Mouse (Mus musculus) liver, postnatal 0 days (tissue): ENCODE measurements at regions not wholly inside any gene's neighbourhood (a gene's known extent, or its start where the extent isn't known, plus 50 kb on each side); places are given as distances from the start of the nearest gene placed in this dataset.

Experiments used
- ATAC-seq: fragments of 200-750 bp; cut with Nextera tagmentation; 2 replicates; pipeline ENCODE4 v1.8.0; 2017; ENCODE audit warnings: mild to moderate bottlenecking, moderate library complexity
- DNase-seq: peaks from one replicate; pipeline ENCODE4 v3.0.0-alpha.2; 2016
- H3K27ac ChIP-seq: fragments of 300-500 bp; sonication (generic); 2 replicates; pipeline ENCODE4 v1.5.1; 2014; ENCODE audit warnings: antibody characterized with exemption, moderate library complexity, mild to moderate bottlenecking, low read depth
- H3K27me3 ChIP-seq: fragments of 300-500 bp; sonication (generic); 2 replicates; pipeline ENCODE4 v1.6.1; 2014; ENCODE audit warnings: low read length, control low read depth, mixed read lengths; ENCODE audit not compliant: insufficient read depth
- H3K36me3 ChIP-seq: fragments of 300-500 bp; sonication (generic); replicated peaks from 2 replicates; pipeline ENCODE4 v1.6.1; 2014; ENCODE audit warnings: mild to moderate bottlenecking, control low read depth, low read length, moderate library complexity, mixed read lengths; ENCODE audit not compliant: insufficient read depth
- H3K4me1 ChIP-seq: fragments of 300-500 bp; sonication (generic); 2 replicates; pipeline ENCODE4 v1.6.1; 2014; ENCODE audit warnings: antibody characterized with exemption, mild to moderate bottlenecking, control low read depth; ENCODE audit not compliant: insufficient read depth
- H3K4me2 ChIP-seq: fragments of 300-500 bp; sonication (generic); 2 replicates; pipeline ENCODE4 v1.6.1; 2014; ENCODE audit warnings: low read depth, mild to moderate bottlenecking, low read length, moderate library complexity, mixed read lengths
- H3K4me3 ChIP-seq: fragments of 300-500 bp; sonication (generic); 2 replicates; pipeline ENCODE4 v1.5.1; 2014; ENCODE audit warnings: low read depth, low read length
- H3K9ac ChIP-seq: fragments of 300-500 bp; sonication (generic); replicated peaks from 2 replicates; pipeline ENCODE4 v1.6.1; 2014; ENCODE audit warnings: mild to moderate bottlenecking, moderate library complexity
- H3K9me3 ChIP-seq: fragments of 300-500 bp; sonication (generic); 2 replicates; pipeline ENCODE4 v1.6.1; 2016; ENCODE audit warnings: mild to moderate bottlenecking, control low read depth, low read length, mixed read lengths
- CTCF ChIP-seq: sonication (generic); IDR thresholded peaks from 2 replicates; pipeline ENCODE4 v1.5.1; 2016; ENCODE audit warnings: antibody characterized with exemption, low read depth
- EP300 ChIP-seq: IDR thresholded peaks from 2 replicates; pipeline ENCODE4 v1.6.1; 2016; ENCODE audit warnings: antibody characterized with exemption, low read depth, mild to moderate bottlenecking
- WGBS: fragments of 180-500 bp; shearing (Covaris S2); extraction: QIAGEN DNeasy Blood & Tissue Kit; methylation state at CpG from one replicate; pipeline ENCODE4 v1.1.7; 2014; ENCODE audit not compliant: insufficient replicate concordance; 5-methylcytosine and 5-hydroxymethylcytosine counted together

DNA sequence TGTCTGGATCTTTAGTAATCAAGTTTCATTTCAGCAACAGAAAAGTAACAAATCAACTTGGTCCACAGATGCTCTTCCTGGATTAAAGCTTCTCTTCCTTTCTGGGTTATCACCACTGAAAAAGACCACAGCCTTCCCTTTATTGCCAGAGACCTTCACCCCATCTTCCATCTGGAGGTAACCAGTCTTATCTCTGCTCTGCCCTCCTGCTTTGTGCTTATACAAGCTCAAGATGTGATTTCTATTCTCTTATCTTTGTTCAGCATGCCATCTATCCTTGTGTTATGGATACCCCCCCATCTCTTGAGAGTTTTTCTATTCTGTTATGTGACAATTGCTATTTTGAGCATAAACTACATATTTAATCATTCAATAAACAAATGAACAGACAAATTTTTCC lies 734.5 kb upstream of the Tbl1xr1 start:
- ATAC-seq (no peak), DNase-seq (no peak)
- H3K36me3 ChIP-seq: no peaks in the 10 kb centered on the region
- TF ChIP-seq EP300: no peak
- no peak for TF ChIP-seq CTCF
- H3K4me1 ChIP-seq: no peaks in the 10 kb centered on the region
- no peak overlapping the region for H3K4me3 ChIP-seq
- no peak overlapping the region for H3K9ac ChIP-seq
- no peaks in the 10 kb centered on the region for H3K9me3 ChIP-seq
- no peak overlapping the region for H3K27ac ChIP-seq
- no peaks in the 10 kb centered on the region for H3K27me3 ChIP-seq
- no peak overlapping the region for H3K4me2 ChIP-seq

DNA sequence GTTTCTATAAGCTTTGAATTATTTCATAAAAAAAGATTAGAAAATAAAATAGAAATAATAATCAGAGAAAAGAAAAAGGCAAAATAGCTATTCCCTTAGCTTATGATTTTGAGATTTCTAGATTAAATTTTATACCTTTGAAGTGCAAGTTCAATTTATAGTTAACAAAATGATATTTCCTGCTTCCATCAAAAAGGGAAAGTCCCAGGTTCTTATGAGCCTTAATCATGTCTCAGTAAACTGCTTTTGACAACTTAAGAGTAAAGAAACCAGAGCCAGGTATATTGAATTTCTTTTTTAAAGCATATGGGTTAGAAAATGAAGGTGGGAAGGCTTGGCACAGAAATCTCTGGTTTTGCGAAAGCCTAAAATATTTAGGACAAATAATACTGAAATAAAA lies 733.4 kb upstream of the Tbl1xr1 start:
- H3K4me1 ChIP-seq: no peaks in the 10 kb centered on the region
- no peak overlapping the region for H3K4me3 ChIP-seq
- no peak for DNase-seq
- H3K4me2 ChIP-seq: no peak overlapping the region
- H3K27me3 ChIP-seq: no peaks in the 10 kb centered on the region
- WGBS: 84% methylated on average over 1 of the region's 1 CpGs
- H3K9ac ChIP-seq: no peak overlapping the region
- H3K36me3 ChIP-seq: no peaks in the 10 kb centered on the region
- no peaks in the 10 kb centered on the region for H3K9me3 ChIP-seq
- TF ChIP-seq CTCF (no peak), EP300 (no peak)
- no peak overlapping the region for H3K27ac ChIP-seq
- ATAC-seq: no peak

DNA sequence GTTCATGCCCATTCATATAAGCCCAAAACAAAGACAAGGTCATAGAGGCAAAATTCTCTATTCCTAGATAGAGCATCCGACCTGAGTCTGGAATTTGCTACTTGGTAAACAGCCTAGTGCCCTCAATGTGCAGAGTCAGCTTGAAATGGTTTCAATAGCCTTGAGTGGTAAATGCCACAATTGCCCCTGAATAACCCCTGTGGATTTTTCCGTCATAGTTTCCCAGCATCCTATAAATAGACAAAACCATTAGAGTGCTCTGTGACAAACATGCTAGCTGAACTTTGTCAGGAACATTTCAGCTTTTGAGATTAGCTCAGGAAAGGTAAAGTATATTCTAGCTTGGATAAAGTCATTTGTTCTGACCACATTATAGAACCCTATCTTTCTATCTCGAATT lies 727.0 kb upstream of the Tbl1xr1 start:
- H3K4me1 ChIP-seq: no peaks in the 10 kb centered on the region
- H3K4me3 ChIP-seq: no peak overlapping the region
- no peak for DNase-seq
- H3K4me2 ChIP-seq: no peak overlapping the region
- WGBS: 67% methylated on average over 3 of the region's 3 CpGs
- no peak overlapping the region for H3K9ac ChIP-seq
- TF ChIP-seq CTCF (no peak), EP300 (no peak)
- H3K27me3 ChIP-seq: no peaks in the 10 kb centered on the region
- ATAC-seq: no peak
- H3K27ac ChIP-seq: no peak overlapping the region
- no peaks in the 10 kb centered on the region for H3K36me3 ChIP-seq
- H3K9me3 ChIP-seq: no peaks in the 10 kb centered on the region

DNA sequence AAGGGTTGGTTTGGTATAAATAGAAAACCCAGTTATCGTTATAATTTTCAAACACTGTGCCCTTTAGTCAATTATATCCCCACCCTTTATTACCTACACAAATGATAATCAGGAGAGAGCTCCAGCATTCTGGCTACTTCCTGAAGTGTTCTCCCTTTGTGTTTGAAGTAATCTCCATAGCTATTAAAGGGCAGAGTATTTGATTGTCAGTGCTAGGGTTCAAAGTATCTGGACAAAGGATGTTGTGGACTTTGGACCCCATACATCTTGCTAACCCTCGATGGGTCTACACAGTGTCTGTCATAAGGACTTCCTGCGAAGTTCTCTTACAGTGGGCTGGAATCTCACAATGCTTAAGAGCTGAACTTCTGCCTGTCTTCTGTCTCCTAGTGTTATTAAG lies 720.3 kb upstream of the Tbl1xr1 start:
- H3K4me1 ChIP-seq: no peaks in the 10 kb centered on the region
- TF ChIP-seq CTCF (no peak), EP300 (no peak)
- no peak for ATAC-seq
- WGBS: 74% methylated on average over 3 of the region's 3 CpGs
- no peak for DNase-seq
- H3K27ac ChIP-seq: no peak overlapping the region
- H3K9me3 ChIP-seq: no peaks in the 10 kb centered on the region
- H3K27me3 ChIP-seq: no peaks in the 10 kb centered on the region
- H3K4me3 ChIP-seq: no peak overlapping the region
- no peaks in the 10 kb centered on the region for H3K36me3 ChIP-seq
- no peak overlapping the region for H3K9ac ChIP-seq
- H3K4me2 ChIP-seq: no peak overlapping the region

DNA sequence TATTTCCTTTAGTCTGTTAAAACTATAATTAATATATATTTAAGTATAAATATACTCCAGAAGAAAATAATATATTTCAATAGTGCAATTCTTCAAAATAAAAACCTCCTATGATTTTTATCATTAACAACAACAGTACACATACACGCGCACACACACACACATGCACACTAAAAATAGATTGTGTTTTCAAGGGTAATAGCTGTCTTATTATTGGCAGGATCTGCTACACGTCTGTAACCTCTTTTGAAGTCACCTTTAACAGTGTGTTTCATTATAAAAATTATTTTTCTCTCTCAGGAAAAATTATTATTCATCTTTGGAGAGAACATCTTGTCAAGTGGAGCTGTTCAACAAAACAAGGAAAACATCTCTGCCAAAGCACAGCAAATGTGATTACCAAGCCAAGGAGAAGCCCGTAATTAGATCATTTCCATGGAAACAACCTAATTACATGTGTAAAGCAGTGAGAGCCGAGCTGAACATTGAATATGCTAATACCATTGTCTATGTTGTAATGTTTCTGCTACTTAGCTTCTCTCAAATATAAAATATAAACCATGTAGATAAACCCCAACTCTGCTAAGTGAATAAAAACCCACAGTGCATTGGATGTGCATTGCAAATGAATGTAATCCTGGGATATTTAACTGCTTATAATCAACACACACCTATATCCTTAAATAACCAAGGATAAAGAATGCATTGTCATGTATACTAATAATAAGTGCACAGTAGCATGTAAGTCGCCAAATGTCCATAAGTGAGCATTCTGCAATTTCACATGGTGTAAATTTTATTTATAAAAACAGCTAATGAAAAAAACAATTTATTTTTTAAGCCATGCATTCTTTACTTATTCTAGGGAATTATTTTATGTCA lies 719.4 kb upstream of the Tbl1xr1 start:
- no peaks in the 10 kb centered on the region for H3K36me3 ChIP-seq
- 70% methylated on average over 6 of the region's 6 CpGs for WGBS
- H3K4me2 ChIP-seq: no peak overlapping the region
- no peaks in the 10 kb centered on the region for H3K9me3 ChIP-seq
- H3K9ac ChIP-seq: no peak overlapping the region
- DNase-seq (no peak), ATAC-seq (no peak)
- no peak overlapping the region for H3K27ac ChIP-seq
- no peaks in the 10 kb centered on the region for H3K4me1 ChIP-seq
- H3K27me3 ChIP-seq: no peaks in the 10 kb centered on the region
- TF ChIP-seq CTCF: no peak
- TF ChIP-seq EP300: no peak
- H3K4me3 ChIP-seq: no peak overlapping the region

DNA sequence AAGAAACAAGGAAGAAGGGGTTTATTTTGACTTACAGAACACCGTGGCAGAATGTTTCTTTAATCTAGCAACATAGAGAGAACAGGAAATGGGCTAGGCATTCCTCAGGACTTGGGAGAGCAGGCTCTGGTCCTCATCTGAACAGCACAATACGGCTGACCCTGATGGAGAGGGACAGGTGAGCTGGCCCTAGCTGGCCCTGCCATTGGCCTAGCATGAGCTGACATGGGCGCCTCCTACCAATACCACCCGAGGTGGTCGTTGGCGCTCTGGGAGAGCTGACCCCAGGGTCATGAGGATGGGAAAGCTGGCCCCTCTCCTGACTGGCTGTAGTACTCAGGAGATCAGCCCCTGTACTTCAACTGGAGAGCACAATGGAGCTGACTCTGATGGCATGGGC lies 718.4 kb upstream of the Tbl1xr1 start:
- ATAC-seq: no peak
- TF ChIP-seq EP300 (no peak), CTCF (no peak)
- no peak for DNase-seq
- no peak overlapping the region for H3K4me3 ChIP-seq
- no peak overlapping the region for H3K4me2 ChIP-seq
- 77% methylated on average over 6 of the region's 6 CpGs for WGBS
- H3K27me3 ChIP-seq: no peaks in the 10 kb centered on the region
- no peak overlapping the region for H3K27ac ChIP-seq
- H3K9ac ChIP-seq: no peak overlapping the region
- H3K9me3 ChIP-seq: no peaks in the 10 kb centered on the region
- H3K4me1 ChIP-seq: no peaks in the 10 kb centered on the region
- no peaks in the 10 kb centered on the region for H3K36me3 ChIP-seq

DNA sequence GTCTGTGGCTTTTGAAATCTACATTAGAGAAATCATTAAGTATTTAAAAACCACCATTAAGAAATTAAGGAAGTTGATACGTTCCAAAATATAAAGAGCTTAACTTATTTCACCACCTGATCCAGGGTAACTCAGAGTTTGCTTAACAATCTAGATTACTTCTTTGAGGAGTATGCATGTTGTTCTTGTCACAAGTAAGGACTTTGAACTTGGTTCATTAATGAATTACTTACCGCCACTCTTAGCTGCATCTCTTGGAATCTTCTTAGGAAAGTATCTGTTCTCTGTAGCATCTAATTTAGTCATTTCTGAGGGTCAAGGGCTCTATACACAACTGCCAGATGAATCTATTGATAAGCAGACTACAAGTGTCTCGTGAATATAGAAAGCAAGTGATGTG lies 715.4 kb upstream of the Tbl1xr1 start:
- no peak overlapping the region for H3K9ac ChIP-seq
- H3K4me3 ChIP-seq: no peak overlapping the region
- no peaks in the 10 kb centered on the region for H3K36me3 ChIP-seq
- ATAC-seq (no peak), DNase-seq (no peak)
- H3K27ac ChIP-seq: no peak overlapping the region
- TF ChIP-seq CTCF (no peak), EP300 (no peak)
- H3K4me2 ChIP-seq: no peak overlapping the region
- no peaks in the 10 kb centered on the region for H3K9me3 ChIP-seq
- H3K27me3 ChIP-seq: no peaks in the 10 kb centered on the region
- 68% methylated on average over 3 of the region's 3 CpGs for WGBS
- no peaks in the 10 kb centered on the region for H3K4me1 ChIP-seq
